Mouse (Mus musculus) midbrain, embryonic 13.5 days (tissue): ENCODE measurements at regions not wholly inside any gene's neighbourhood (a gene's known extent, or its start where the extent isn't known, plus 50 kb on each side); places are given as distances from the start of the nearest gene placed in this dataset.

Experiments
- ATAC-seq: fragments of 200-750 bp; cut with Nextera tagmentation; 2 replicates; pipeline ENCODE4 v1.8.0; 2017; ENCODE audit warnings: mild to moderate bottlenecking, moderate TSS enrichment, moderate library complexity
- H3K27ac ChIP-seq: fragments of 300-500 bp; sonication (generic); 2 replicates; pipeline ENCODE4 v1.5.1; 2015; ENCODE audit warnings: inconsistent platforms, mild to moderate bottlenecking, moderate library complexity
- H3K27me3 ChIP-seq: fragments of 300-500 bp; sonication (generic); 2 replicates; pipeline ENCODE4 v1.6.1; 2015; ENCODE audit warnings: mild to moderate bottlenecking, inconsistent platforms
- H3K36me3 ChIP-seq: fragments of 300-500 bp; sonication (generic); 2 replicates; pipeline ENCODE4 v1.6.1; 2015; ENCODE audit warnings: mild to moderate bottlenecking, inconsistent platforms
- H3K4me1 ChIP-seq: fragments of 300-500 bp; sonication (generic); replicated peaks from 2 replicates; pipeline ENCODE4 v1.6.1; 2015; ENCODE audit warnings: inconsistent platforms
- H3K4me2 ChIP-seq: fragments of 300-500 bp; sonication (generic); replicated peaks from 2 replicates; pipeline ENCODE4 v1.6.1; 2015; ENCODE audit warnings: moderate library complexity, mild to moderate bottlenecking, inconsistent platforms
- H3K4me3 ChIP-seq: fragments of 300-500 bp; sonication (generic); replicated peaks from 2 replicates; pipeline ENCODE4 v1.5.1; 2015; ENCODE audit warnings: mild to moderate bottlenecking, inconsistent platforms
- H3K9ac ChIP-seq: fragments of 300-500 bp; sonication (generic); replicated peaks from 2 replicates; pipeline ENCODE4 v1.6.1; 2015; ENCODE audit warnings: mild to moderate bottlenecking, inconsistent platforms
- H3K9me3 ChIP-seq: fragments of 300-500 bp; sonication (generic); 2 replicates; pipeline ENCODE4 v1.6.1; 2016; ENCODE audit warnings: mild to moderate bottlenecking, inconsistent platforms
- WGBS: fragments of 180-500 bp; shearing (Covaris S2); methylation state at CpG from one replicate; pipeline ENCODE4 v1.1.7; 2015; 5-methylcytosine and 5-hydroxymethylcytosine counted together

DNA sequence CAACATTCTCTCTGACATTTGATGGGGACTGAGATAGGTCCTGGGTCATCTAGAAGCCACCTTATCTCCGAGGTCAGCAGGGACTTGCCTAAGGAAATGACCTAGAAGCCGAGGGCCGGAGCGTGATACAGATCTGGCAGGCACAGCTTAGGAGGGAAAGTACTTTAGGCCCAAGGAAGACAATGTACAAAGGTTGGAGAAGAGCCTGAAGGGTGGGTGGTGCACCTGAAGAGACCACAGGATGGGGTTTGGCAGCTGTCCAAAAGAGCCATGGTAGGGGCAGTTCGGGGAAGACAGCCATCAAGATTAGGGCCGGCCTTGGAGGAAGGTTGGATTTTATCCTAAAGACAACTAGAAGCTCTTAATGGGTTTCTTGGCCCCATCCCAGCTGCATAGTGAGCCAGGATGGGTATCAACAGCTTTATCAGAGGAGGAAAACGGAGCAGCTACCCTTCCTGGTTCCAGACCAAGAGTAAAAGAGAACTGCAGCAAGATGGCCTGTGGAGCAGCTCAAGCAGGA, 120.8 kb upstream of the Klf3 start:
- 96% methylated on average over 7 of the region's 7 CpGs for WGBS

DNA sequence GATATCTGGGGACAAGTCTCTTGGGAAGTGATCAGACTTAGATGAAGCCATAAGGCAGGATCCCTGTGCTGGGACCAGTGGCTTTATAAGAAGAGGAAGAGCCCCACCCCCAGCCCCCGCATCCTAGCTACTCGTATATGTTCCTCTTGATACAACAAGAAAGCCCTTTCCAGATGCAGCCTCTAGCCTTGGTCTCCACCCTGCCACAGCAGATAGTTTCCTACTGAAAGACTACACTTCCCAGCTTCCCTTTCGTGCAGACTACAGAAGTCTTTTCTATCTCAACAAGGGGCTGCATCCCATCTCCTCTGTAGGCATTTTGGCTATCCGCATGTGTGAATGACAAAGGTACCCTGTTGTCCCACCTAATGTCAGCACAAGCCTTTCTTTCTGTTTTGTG, 119.8 kb upstream of the Klf3 start:
- Histone ChIP-seq H3K27ac (no peak overlapping the region), H3K4me2 (no peak overlapping the region), H3K36me3 (no peaks in the 10 kb centered on the region), H3K4me3 (no peak overlapping the region), H3K9me3 (no peaks in the 10 kb centered on the region; the same call in 1 of the 2 replicates), H3K4me1 (no peaks in the 10 kb centered on the region), H3K27me3 (no peaks in the 10 kb centered on the region), H3K9ac (no peak overlapping the region)
- no peak for ATAC-seq
- WGBS = 93% methylated on average over 4 of the region's 4 CpGs

More for the DNA sequence above, 120.8 kb upstream of the Klf3 start:
- Histone ChIP-seq H3K27ac (no peak overlapping the region), H3K4me2 (no peak overlapping the region), H3K4me3 (no peak overlapping the region), H3K36me3 (no peaks in the 10 kb centered on the region), H3K9ac (no peak overlapping the region), H3K27me3 (no peaks in the 10 kb centered on the region), H3K4me1 (no peaks in the 10 kb centered on the region), H3K9me3 (no peaks in the 10 kb centered on the region; the same call in 1 of the 2 replicates)
- ATAC-seq = no peak

DNA sequence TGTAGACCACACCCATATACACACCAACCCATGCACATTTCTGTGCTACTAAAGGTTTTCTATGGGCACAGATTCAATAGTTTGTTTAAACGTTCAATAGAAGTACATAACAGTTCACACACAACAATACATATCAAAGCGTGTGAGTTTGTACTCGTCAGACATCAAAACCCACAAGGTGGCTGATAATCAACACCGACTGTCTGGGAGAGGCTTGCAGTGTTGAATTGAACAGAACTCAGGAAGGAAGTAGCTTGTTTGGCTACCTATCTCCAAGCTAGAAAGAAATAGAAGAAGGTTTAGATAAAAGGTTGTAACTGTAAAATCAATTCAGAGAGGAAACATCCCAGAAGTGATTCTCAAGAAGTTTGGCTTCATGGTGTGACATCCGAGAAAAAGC, 118.9 kb upstream of the Klf3 start:
- Histone ChIP-seq H3K9ac (no peak overlapping the region), H3K4me2 (no peak overlapping the region), H3K27ac (no peak overlapping the region), H3K9me3 (no peaks in the 10 kb centered on the region; the same call in 1 of the 2 replicates), H3K27me3 (no peaks in the 10 kb centered on the region), H3K4me3 (no peak overlapping the region), H3K4me1 (no peaks in the 10 kb centered on the region), H3K36me3 (no peaks in the 10 kb centered on the region)
- no peak for ATAC-seq
- 90% methylated on average over 5 of the region's 5 CpGs for WGBS

DNA sequence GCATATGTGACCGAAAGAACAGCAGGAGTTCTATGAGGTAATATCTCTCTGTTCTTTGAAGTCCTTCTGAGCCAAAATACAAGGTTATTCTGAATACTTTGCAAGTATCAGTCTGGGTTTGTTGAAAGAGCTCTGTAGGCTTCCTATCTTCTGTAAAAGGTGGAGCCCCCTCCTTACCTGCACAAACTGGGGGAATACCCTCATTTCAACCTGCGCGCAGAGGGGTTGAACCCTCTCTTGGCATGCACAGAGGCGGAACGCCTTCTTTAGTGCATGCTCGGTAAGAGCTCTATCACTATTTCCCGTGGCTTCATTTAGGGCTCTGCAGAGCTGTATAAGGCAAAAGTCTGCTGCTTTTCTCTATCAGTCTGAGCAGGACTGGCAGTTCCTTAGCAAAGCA, 113.0 kb upstream of the Klf3 start:
- Histone ChIP-seq H3K9ac (no peak overlapping the region), H3K27me3 (no peaks in the 10 kb centered on the region), H3K9me3 (no peaks in the 10 kb centered on the region; the same call in 1 of the 2 replicates), H3K4me2 (no peak overlapping the region), H3K4me3 (no peak overlapping the region), H3K36me3 (no peaks in the 10 kb centered on the region), H3K27ac (no peak overlapping the region), H3K4me1 (no peaks in the 10 kb centered on the region)
- no peak for ATAC-seq
- 88% methylated on average over 7 of the region's 7 CpGs for WGBS

DNA sequence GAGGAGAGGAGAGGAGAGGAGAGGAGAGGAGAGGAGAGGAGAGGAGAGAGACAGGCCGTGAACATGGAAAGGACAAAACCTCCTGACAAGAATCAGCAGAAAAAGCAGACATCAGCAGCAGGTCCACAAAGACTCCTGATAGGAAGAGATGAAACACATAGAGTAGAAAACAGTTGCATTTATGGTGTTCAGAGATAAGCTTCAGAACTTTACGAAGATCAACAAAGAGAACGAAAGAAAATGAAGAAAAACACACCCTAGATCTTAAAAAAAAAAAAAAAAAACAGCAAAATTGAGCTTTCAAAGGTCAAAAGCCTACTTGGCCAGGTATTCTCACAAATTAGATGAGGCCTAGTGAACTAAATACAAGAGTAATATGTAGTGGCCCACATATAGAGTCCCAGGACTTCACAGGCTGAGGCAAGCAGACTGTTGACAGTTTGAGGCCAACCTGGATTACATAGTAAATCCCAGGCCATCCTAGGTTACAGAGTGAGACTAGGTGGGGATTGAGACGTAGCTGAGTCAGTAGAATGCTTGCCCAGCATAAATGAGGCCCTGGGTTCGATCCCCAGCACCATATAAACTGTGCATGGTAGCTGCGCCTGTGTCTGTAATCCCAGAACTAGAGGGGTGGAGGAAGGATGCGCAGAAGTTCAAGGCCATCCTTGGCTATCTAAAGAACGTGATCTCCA, 111.6 kb upstream of the Klf3 start:
- ATAC-seq = no peak
- no peak overlapping the region for H3K9ac ChIP-seq
- H3K9me3 ChIP-seq = no peaks in the 10 kb centered on the region; the same call in 1 of the 2 replicates
- H3K27ac ChIP-seq = no peak overlapping the region
- no peaks in the 10 kb centered on the region for H3K4me1 ChIP-seq
- 93% methylated on average over 8 of the region's 8 CpGs for WGBS
- no peaks in the 10 kb centered on the region for H3K27me3 ChIP-seq
- H3K4me3 ChIP-seq = no peak overlapping the region
- H3K4me2 ChIP-seq = no peak overlapping the region
- H3K36me3 ChIP-seq = no peaks in the 10 kb centered on the region

DNA sequence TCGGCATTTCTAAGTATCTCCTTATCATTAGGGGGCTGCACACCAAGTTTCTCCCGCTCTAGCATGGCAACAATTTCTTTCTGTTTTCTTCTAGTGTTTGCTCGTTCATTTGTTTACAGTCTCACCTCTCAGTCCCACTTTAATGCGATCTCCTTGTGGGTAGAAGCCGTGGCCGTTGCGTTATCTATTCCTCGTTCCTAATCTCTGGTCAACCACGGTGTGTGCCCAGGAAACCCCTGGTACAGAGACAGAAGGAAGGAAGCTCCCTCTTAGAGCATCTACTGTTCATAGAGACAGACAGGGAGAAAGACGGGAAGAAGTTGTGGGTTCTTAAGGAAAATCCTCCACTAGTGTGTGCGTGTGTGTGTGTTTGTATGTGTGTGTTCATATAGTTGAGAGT, 110.9 kb upstream of the Klf3 start:
- Histone ChIP-seq H3K4me1 (no peaks in the 10 kb centered on the region), H3K4me3 (no peak overlapping the region), H3K27me3 (no peaks in the 10 kb centered on the region), H3K36me3 (no peaks in the 10 kb centered on the region), H3K4me2 (no peak overlapping the region), H3K27ac (no peak overlapping the region), H3K9ac (no peak overlapping the region), H3K9me3 (no peaks in the 10 kb centered on the region)
- WGBS = 97% methylated on average over 11 of the region's 11 CpGs
- no peak for ATAC-seq

DNA sequence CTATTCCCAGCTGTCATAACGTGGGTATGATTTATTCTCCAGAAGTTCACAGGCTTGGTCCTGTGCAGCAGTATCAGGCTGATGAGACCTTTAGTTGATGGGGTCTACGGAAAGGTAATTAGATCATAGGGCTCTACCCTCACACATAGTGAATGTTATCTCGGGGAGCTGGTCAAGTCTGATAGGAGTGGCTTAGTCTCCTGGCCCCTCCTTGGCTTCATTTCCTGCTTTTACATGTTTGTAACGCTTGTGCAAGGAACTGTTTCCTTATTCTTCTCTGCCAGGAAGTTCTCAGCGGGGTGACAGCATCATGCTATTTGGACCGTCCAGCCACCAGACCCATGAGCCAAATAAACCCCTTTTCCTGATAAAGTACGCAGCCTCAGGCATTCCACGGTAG, 109.6 kb upstream of the Klf3 start:
- H3K9me3 ChIP-seq = no peaks in the 10 kb centered on the region
- no peak overlapping the region for H3K9ac ChIP-seq
- no peak overlapping the region for H3K4me2 ChIP-seq
- no peaks in the 10 kb centered on the region for H3K4me1 ChIP-seq
- no peaks in the 10 kb centered on the region for H3K36me3 ChIP-seq
- H3K27me3 ChIP-seq = no peaks in the 10 kb centered on the region
- ATAC-seq = no peak
- no peak overlapping the region for H3K27ac ChIP-seq
- WGBS = 91% methylated on average over 8 of the region's 8 CpGs
- H3K4me3 ChIP-seq = no peak overlapping the region

DNA sequence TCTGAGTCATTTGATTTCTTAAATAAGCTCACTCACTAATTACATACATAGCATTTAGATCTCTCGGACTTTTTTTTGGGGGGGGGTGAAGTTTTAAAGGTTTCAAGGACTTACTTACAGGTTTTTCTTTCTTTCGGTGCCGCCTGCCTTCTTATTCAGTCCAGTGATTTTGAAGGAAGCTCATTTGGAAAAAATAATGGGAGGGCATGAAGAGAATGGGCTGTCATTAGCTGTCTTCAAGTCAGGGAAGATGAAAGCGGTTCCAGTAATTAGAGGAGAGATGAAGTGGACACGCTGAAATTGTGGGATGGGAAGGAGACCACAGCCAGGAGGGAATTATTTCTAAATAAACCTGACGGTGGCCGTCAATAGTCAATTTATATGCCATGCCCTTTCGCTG, 108.6 kb upstream of the Klf3 start:
- H3K27me3 ChIP-seq = no peaks in the 10 kb centered on the region
- no peaks in the 10 kb centered on the region for H3K9me3 ChIP-seq
- H3K9ac ChIP-seq = no peak overlapping the region
- H3K4me1 ChIP-seq = no peaks in the 10 kb centered on the region
- H3K36me3 ChIP-seq = no peaks in the 10 kb centered on the region
- 42% methylated on average over 8 of the region's 8 CpGs for WGBS
- no peak for ATAC-seq
- H3K4me3 ChIP-seq = no peak overlapping the region
- no peak overlapping the region for H3K4me2 ChIP-seq
- no peak overlapping the region for H3K27ac ChIP-seq

DNA sequence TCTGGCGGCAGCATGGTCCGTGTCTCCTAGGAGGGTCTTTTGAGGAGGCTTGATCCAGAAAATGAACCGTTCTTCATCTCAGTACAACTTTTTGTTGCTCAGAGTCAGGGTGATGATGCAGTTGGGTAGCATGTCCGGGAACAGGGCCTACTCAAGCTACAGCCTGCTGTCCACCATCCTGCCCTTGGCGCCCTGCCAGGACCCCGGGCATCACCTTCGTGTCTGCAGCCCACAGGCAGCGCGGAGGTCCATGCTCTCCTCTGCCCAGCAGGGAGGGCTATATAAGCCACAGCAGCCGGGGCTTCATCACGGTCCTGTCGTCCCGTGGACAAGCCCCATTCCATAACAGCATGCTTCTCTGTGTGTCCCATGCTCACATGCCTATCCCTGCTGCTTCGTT, 107.1 kb upstream of the Klf3 start:
- Histone ChIP-seq H3K4me2 (no peak overlapping the region), H3K27ac (no peak overlapping the region), H3K4me1 (no peaks in the 10 kb centered on the region), H3K27me3 (no peaks in the 10 kb centered on the region), H3K9me3 (no peaks in the 10 kb centered on the region), H3K9ac (no peak overlapping the region), H3K36me3 (no peaks in the 10 kb centered on the region), H3K4me3 (no peak overlapping the region)
- ATAC-seq = no peak
- WGBS = 93% methylated on average over 14 of the region's 14 CpGs

DNA sequence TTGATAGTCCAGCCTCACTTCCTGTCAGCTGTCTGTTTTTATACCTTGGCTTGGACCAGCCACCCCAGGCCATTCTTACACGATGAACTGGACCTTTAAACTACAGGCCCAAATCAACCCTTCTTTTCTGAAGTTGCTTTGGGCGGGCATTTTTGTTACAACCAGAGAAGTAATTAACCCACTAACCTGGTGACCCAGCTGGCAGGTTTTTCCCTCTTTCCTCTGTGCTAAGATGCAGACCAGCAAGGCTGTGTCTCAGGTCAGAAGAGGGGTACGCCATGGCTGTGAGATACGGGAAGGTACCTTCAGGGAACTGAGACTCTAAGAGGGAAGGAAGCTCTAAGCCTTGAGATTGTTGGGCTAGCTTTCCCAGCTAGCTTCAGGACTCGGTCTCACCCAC, 105.7 kb upstream of the Klf3 start:
- ATAC-seq = no peak
- Histone ChIP-seq H3K4me3 (no peak overlapping the region), H3K4me1 (peaks cover 9% of the 10 kb centered on the region), H3K27ac (no peak overlapping the region), H3K9ac (no peak overlapping the region), H3K4me2 (no peak overlapping the region), H3K9me3 (no peaks in the 10 kb centered on the region), H3K27me3 (no peaks in the 10 kb centered on the region), H3K36me3 (no peaks in the 10 kb centered on the region)
- WGBS = 93% methylated on average over 5 of the region's 5 CpGs

DNA sequence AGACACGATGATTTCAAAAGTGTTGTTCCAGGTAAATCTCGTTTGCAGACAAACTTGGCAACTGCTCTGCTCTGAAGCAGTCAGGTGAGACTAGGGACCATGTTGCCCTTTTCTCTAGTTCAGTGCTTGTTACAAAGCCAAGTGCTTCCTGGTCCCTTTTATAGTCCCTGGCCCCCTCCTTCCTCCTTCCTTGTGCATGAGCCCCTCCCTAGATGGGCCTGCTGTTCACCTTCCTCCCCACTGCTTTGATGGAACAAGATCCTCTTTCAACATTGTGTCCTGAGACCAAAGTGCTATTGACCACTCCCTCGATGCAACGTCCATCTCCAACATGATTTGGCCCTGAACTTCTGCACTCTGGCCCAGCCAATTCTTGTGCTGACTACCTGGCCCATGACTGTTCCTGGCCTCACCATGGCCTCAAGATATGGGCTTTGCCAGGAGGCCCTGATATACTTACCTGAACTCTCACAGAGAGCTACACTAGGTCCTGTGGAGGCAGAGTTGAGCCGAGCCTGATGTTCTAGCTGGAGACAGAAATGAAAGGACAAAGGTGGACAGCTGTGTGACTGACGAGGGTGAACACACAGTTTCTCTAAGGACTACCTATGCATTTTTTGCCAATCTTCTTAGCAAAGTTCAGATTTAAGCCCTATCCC, 104.6 kb upstream of the Klf3 start:
- no peak for ATAC-seq
- Histone ChIP-seq H3K4me1 (peaks cover 14% of the 10 kb centered on the region), H3K4me2 (no peak overlapping the region), H3K27ac (no peak overlapping the region), H3K36me3 (no peaks in the 10 kb centered on the region), H3K9me3 (no peaks in the 10 kb centered on the region), H3K27me3 (no peaks in the 10 kb centered on the region), H3K9ac (no peak overlapping the region), H3K4me3 (no peak overlapping the region)
- 92% methylated on average over 6 of the region's 6 CpGs for WGBS

DNA sequence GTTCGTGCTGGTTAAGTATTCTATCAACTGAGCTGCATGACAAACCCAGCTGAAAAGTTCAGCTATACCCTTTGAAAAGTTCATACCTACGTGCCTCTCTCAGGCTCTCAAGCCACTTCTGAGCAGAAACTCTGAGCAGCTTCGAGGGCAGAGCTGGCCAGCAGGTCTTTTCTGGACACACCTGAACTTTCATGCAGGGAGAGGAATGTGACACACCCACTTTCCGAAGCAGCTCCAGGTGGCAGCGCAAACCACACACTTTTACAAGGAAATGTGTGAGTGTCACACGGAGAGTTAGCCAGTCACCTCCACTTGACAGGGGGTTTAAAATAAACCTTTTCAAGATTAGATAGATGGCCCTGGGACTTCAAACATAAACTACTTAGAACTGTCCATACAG, 103.2 kb upstream of the Klf3 start:
- Histone ChIP-seq H3K9me3 (no peaks in the 10 kb centered on the region), H3K27me3 (no peaks in the 10 kb centered on the region), H3K4me2 (no peak overlapping the region), H3K27ac (no peak overlapping the region), H3K9ac (no peak overlapping the region), H3K4me3 (no peak overlapping the region), H3K36me3 (no peaks in the 10 kb centered on the region), H3K4me1 (peaks cover 14% of the 10 kb centered on the region)
- 89% methylated on average over 6 of the region's 6 CpGs for WGBS
- no peak for ATAC-seq
